Mouse (Mus musculus): ENCODE results near the gene Alk.

Gene Alk

GRCm38 (mm10) chr17:72144461-72144860 is 460.0 kb downstream of the Alk start:
- no peak for DNase-seq (ENCODE audit: low spot score)

- DNase-seq (ENCODE audit: low spot score) = no peak
These were observed 472.1 kb downstream of the Alk start for GRCm38 (mm10) chr17:72132140-72132911.

- DNase-seq (ENCODE audit: low spot score) = no peak
These were observed 482.8 kb downstream of the Alk start for GRCm38 (mm10) chr17:72121660-72122059.

DNA sequence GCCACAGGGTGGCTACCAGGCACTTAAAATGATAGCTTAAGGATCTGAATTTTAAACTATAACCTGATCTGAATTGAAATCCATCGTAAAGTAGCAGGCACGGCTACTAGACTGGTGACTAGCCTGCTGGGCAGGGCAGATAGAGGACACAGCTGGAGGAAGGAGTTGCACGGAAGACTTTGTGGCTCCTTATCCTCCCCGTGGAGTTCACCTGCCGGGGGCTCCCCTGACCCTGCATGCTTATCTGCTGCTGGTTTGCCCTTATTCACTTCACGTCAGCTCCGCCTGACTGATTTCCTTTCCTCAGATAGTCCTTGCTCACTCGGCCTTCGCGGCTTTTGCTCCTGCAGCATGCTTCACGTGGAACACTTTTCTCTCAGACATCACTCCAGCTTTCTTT is 484.1 kb downstream of the Alk start:
- DNase-seq (ENCODE audit: low spot score) = no peak

- no peak for DNase-seq (ENCODE audit: low spot score)
These were observed 486.1 kb downstream of the Alk start for GRCm38 (mm10) chr17:72118376-72118775.

DNA sequence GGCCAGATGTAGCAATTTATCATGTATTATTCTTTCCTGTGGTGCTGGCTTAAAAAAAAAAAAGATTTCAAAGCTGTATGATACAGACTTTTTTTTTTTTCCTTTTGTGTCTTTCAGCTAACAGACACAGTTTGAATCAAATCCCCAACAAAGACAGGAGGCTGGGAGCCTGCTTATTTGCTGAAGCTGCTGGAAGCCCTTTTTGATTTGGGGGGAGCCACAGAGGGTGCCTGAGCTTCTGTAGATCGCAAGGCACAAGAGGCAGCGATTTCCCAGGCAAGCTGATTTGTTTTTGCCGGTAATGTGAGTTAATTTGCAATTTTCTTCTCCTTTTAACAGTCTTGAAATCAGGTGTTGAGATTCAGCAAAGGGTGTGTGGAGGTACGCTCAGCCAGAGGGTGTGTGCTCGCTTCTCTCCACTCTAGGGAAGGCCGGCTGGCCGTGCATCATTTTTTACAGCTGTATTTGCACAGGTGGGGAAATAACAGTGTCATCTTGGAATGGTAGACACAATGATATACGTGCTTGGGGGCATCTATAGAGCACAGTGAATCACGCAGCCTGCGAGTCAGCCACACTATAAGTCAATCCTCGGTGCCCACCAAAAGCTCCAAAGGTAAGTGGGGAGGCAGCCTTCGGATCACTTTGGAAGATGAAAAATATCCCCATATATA is 489.0 kb downstream of the Alk start:
- DNase-seq (ENCODE audit: low spot score) = no peak

DNA sequence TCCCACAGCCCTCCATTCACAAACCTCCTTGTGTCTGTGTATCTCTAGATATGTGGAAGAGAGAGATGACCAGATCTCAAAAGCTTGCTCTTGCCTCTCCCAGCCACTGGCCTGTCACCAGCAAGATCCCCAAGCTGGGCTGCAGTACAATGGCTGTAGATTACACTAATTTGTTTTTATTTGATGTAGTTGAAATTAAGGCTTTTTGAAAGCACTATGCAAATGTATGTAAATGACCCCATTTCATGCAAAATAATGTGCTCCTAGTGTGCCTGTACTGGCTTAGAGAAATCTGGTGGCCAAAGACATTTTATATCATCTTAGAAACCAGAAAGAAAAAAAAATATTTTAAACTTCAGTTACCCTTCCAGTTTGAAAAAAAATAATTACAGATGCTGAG is 492.4 kb downstream of the Alk start:
- DNase-seq (ENCODE audit: low spot score) = no peak

DNA sequence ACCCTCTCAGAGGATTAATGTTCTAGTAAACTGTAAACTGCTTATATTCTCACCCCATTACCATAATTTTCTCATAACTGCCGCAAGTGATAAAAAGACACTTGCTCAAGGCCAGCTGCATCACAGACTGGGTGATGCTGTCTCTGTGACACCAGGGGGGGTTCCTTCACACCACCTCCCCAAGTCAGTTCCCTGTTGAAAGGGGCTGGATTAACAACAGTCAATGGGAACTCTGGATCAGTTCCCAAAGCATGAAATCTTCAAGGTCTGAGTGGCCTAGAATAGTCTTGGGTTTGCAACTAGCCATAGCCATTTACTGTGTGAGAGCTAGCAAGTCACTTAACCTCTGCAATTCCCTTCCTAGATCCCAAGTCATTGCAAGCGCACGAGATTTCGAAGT is 492.9 kb downstream of the Alk start:
- no peak for DNase-seq (ENCODE audit: low spot score)

DNA sequence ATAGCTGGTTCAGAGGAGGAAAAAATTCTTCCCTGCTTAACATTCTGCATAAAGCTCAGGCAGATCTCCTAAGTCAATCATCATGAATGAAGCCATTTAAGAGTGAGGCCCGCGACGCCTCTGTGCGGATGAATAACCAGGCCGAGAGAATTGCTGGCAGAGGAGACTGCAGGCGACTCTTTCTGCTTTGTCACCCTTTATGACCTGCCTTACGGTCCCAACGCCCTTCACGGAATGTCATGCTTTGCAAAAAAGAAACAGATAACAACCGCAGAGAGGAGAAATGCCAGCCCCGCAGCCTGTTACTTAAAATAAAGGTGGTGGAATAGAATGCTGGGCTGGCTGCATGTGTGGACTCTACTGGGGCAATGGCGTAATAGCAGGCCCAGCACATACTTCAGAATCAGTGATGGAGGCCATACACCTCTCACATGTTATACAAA is 517.1 kb downstream of the Alk start:
- DNase-seq (ENCODE audit: low spot score) = no peak

DNA sequence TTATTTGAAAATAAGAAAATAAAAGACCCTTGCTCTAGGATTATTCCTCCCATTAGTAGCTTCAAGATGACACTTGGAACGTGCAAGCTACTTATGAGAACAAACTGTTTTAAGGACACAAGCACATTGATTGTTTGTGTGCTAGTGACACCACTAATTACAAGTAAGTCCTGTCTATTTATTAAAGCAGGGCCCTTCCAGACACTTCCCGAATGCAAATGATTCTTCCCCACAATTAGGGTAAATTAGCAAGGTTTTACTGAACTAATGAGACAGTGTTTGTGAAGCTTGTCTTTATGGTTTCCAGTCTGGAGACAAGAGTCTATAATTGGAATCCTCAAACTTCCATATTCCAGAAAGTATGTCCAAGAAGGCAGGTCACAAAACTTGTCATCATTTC is 523.0 kb downstream of the Alk start:
- no peak for DNase-seq (ENCODE audit: low spot score)

- DNase-seq (ENCODE audit: low spot score) = no peak
These were observed 528.0 kb downstream of the Alk start for GRCm38 (mm10) chr17:72076306-72076921.

- no peak for DNase-seq (ENCODE audit: low spot score)
These were observed 532.6 kb downstream of the Alk start for GRCm38 (mm10) chr17:72071871-72072270.

DNA sequence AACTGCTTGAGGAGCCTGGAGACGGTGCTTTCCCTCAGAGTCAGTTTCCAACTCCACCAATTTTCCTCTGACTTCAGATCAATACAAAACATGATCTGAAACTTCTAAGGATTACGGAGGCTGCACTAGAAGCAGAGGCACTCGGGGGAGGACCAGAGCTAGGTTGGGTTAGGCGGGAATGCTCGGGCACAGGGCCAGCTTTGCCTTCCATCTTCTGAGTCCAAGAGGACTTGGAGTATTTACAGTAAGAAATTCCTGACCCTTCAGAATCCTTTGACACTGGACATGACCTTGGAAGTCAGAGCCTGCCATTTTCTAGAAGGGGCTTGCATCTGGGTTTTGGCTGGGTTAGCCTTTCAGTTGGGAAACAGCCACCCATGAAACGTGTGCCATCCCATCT is 536.3 kb downstream of the Alk start:
- no peak for DNase-seq (ENCODE audit: low spot score)

- no peak for DNase-seq (ENCODE audit: low spot score)
These were observed 541.4 kb downstream of the Alk start for GRCm38 (mm10) chr17:72062978-72063377.

DNA sequence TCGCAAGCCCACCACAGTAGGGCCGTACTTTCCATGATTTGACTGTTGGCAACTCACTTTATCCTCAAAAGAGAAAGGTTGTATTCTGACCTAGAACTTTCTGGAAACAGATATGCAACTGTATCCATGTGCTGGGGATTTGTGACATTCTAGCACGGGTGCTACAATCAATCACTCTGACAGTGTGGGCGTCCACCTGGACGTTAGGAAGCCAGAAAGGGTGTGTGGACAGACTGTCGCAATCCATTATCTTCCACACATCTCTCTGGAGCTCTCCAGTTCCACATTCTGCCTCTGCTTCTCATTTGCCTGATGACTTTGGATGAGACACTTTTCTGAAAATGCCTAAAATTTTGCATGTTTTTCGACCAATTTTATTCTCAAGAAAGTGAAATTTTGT is 545.1 kb downstream of the Alk start:
- DNase-seq (ENCODE audit: low spot score) = no peak

GRCm38 (mm10) chr17:72045671-72046070 is 558.8 kb downstream of the Alk start:
- DNase-seq (ENCODE audit: low spot score) = no peak

DNA sequence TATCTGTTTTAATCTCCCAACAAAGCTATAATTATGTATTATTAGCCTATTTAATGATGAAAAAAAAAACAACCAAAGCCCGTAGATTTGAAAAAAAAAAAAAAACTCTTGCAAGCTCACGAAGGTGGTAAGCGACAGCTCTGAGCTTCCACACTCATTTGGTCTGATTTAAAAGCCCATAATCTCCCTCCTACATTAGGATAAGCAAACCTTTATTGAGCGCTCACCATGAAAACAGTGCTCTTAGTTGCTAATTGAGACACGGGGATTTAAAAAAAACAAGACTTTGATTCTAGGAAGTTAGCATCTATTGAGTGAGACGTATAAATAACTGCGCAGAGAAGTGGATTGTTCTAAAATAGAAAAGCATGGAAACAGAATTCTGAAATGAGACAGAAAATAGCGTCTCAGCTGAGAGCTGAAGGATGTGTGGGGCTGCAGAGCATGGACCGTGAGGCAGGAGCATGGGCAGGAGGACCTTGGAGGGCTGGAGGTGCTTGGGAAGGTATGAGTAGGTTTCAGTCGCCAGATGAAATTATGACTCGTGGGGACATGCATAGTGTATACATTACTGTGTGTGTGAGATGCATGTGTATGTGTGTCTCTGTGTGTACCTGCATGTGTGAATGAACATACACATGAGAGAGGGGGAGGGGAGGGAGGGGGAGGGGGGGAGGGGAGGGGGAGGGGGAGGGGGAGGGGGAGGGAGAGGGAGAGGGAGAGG is 560.6 kb downstream of the Alk start:
- no peak for DNase-seq (ENCODE audit: low spot score)

GRCm38 (mm10) chr17:72043001-72043666 is 561.3 kb downstream of the Alk start:
- no peak for DNase-seq (ENCODE audit: low spot score)

DNA sequence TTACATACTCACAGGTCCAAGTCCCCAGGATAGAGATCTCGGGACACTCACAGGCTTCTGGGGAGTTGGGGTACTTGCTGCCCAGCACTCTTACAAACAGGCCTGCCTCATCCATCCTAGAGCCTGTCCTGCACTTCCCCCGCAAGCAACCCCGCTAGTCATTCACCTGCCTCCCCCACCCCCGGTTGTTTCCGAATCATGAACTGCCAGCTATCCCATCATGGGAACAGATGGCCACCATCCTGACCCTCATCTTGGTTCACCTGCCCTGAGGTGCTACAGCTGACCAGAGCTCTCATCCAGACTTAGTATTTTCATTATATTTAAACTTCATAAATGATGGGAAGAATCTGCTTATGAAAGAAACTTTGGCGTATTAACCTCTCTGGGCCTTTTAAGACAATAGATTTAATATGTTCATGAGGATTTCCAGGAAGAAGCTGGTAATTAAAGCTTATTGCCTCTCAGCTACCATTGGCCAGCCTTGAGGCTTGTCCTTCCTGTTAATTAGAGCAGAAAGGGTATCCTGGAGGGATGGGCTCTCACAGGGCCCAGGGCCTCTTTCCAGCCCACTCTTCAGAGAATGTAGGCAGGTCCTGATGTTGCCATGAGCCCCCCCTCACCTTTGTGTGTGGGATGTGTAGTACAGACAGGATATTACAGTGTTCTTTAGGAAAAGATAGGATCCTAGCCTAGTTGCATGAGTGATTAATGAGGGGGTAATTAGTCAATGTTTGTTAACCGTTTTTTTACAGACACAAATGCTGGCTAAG is 565.1 kb downstream of the Alk start:
- no peak for DNase-seq (ENCODE audit: low spot score)

DNA sequence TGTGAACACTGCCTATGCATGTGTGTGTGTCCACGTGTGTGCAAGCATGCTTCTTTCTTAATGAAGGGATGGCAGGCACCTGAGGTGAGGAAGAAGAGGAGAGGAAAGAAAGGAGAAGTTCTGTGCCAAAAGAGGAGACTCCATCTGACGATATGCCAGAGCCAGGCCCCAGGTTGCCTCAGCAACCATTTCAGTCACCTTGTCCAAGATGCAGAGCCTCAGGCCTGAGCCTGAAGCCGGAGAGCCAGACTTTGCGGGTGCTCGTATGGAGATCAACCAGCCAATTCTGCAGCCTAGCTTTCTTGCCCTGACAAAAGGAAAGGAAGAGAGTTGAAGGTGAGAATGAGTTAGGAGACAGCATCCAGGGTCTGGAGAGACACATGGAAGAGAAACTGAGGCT is 566.1 kb downstream of the Alk start:
- no peak for DNase-seq (ENCODE audit: low spot score)

GRCm38 (mm10) chr17:72030672-72031071 is 573.8 kb downstream of the Alk start:
- DNase-seq (ENCODE audit: low spot score) = no peak

All from testis, postnatal 14 days (tissue).